In the genomic region with DNA sequence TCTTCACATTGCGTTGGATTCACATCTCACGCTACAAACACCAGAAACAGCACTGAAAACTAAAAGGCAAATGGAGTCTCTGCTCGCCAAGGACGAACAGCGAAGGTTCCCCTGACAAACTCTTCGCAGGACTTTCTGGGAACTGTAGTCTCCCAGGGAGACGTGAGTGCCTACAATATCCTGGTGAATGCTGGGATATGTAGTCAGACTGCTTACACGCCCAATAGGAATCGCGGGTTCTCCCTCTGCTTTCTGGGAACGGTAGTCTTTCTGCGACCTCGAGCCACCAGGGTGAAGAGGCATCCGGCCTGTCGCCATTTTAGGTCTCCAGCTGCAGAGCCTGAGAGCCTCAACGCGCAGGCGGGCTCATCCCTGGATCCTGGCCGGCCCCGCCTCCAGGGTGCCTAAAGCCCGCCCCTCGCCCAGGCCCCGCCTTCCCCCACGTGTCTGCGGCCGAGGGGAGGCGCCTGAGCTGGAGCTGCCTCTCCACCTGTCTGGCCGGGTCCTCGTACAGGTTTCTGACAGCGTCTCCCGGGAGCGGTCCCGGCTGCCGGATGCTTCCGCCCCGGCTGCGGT, we compare ENCODE assay signal across 8 mouse cellular contexts. TPM values are rescaled to one million over a fixed set of nuclear protein-coding genes. Genes with fewer than 3 reads are reported as not detected.
DNase-seq lines count a peak whose midpoint lies in the region; ATAC-seq and TF ChIP-seq lines count a peak whose summit lies in the region.
"Not testable (repeated sequence)": the region's sequence is repeated elsewhere in the genome, so short reads cannot be mapped to it uniquely, and the experiment has no call there.

A gene (plus strand): TSS at position 202 of the 576 bp plus-strand sequence.

- not testable (repeated sequence) for TF ChIP-seq CTCF in heart, adult 2 months (IDR thresholded peaks at IDR 0.05)

- H3K4me3 ChIP-seq in embryonic facial prominence, embryonic 14.5 days (ENCODE audit: low read depth, low read length): peak within 1 kb of the TSS; percentile 63
- H3K4me3 ChIP-seq in heart, adult 2 months: peak within 1 kb of the TSS; percentile 73
- H3K4me3 ChIP-seq in limb, embryonic 13.5 days: peak within 1 kb of the TSS; percentile 66
- H3K4me3 ChIP-seq in midbrain, embryonic 16.5 days (ENCODE audit: low read depth, low read length): peak within 1 kb of the TSS; percentile 64

- peak; percentile 99 for ATAC-seq in embryonic facial prominence, embryonic 14.5 days (ENCODE audit: low read depth)
- ATAC-seq in limb, embryonic 13.5 days (ENCODE audit: low FRiP score, low read depth): peak; percentile 99
- ATAC-seq in midbrain, embryonic 16.5 days: peak; percentile 99

- H3K79me2 ChIP-seq in heart, adult 2 months (replicated peaks; ENCODE audit: control insufficient read depth, insufficient read depth, low read length): not testable (repeated sequence)

- TF ChIP-seq EP300 in heart, adult 2 months (IDR thresholded peaks at IDR 0.05; ENCODE audit: insufficient read depth, low read depth, low read length): not testable (repeated sequence)

- not testable (repeated sequence) for H3K36me3 ChIP-seq in embryonic facial prominence, embryonic 14.5 days (ENCODE audit: control insufficient read depth, insufficient read depth, low read length); heart, adult 2 months (ENCODE audit: control insufficient read depth, insufficient read depth, low read length); limb, embryonic 13.5 days; midbrain, embryonic 16.5 days (ENCODE audit: control insufficient read depth, insufficient read depth, low read length)

- H3K4me2 ChIP-seq in embryonic facial prominence, embryonic 14.5 days (ENCODE audit: low read depth, low read length): peak within 1 kb of the TSS; percentile 72
- H3K4me2 ChIP-seq in limb, embryonic 13.5 days (replicated peaks): peak within 1 kb of the TSS; percentile 71
- peak within 1 kb of the TSS; percentile 71 for H3K4me2 ChIP-seq in midbrain, embryonic 16.5 days (ENCODE audit: low read length)

- under 1% methylated on average over 15 of the region's 37 CpGs for WGBS in embryonic facial prominence, embryonic 14.5 days
- WGBS in heart, adult 2 months: under 1% methylated on average over 37 of the region's 37 CpGs
- under 1% methylated on average over 37 of the region's 37 CpGs for WGBS in limb, embryonic 13.5 days
- under 1% methylated on average over 34 of the region's 37 CpGs for WGBS in midbrain, embryonic 16.5 days

- intact Hi-C loops in heart, adult 2 months (cut with DNase I): loop anchor here (10.0 kb wide), 3 partner anchors 127 to 393 kb away; a partner anchor contains a TSS

- H3K27ac ChIP-seq in embryonic facial prominence, embryonic 14.5 days (replicated peaks; ENCODE audit: low read depth, low read length): peak within 1 kb of the TSS; percentile 78; the same call in 1 of the 2 replicates
- peak within 1 kb of the TSS; percentile 86 for H3K27ac ChIP-seq in heart, adult 2 months
- H3K27ac ChIP-seq in limb, embryonic 13.5 days: peak within 1 kb of the TSS; percentile 48; the same call in 1 of the 2 replicates
- peak within 1 kb of the TSS; percentile 76 for H3K27ac ChIP-seq in midbrain, embryonic 16.5 days (ENCODE audit: low read length)

- not testable (repeated sequence) for H3K4me1 ChIP-seq in embryonic facial prominence, embryonic 14.5 days (ENCODE audit: control insufficient read depth, insufficient read depth, low read length); heart, adult 2 months (ENCODE audit: control insufficient read depth, insufficient read depth, low read length); limb, embryonic 13.5 days
- peaks cover 18% of the 10 kb centered on the region for H3K4me1 ChIP-seq in midbrain, embryonic 16.5 days (ENCODE audit: control insufficient read depth, insufficient read depth, low read length)

- peak; percentile 99 for DNase-seq in 3T3-L1 (ENCODE audit: low read depth, low spot score)
- DNase-seq in adrenal gland, postnatal 4 days (ENCODE audit: low spot score in 2 of 2): peak; percentile 65 to 85
- DNase-seq in embryonic facial prominence, embryonic 14.5 days (ENCODE audit: low spot score): peak; percentile 99
- peak; percentile 96 to 98 for DNase-seq in heart, adult 2 months
- DNase-seq in kidney, adult 8-10 months: peak; percentile 98 to 99
- peak; percentile 89 to 91 for DNase-seq in spleen, postnatal 10 days (ENCODE audit: low spot score in 2 of 2)

- H3K9ac ChIP-seq in embryonic facial prominence, embryonic 14.5 days (ENCODE audit: low read depth, low read length): peak within 1 kb of the TSS; percentile 62
- peak within 1 kb of the TSS; percentile 86 for H3K9ac ChIP-seq in heart, adult 2 months (ENCODE audit: low read depth, low read length)
- H3K9ac ChIP-seq in limb, embryonic 13.5 days: peak within 1 kb of the TSS; percentile 64
- H3K9ac ChIP-seq in midbrain, embryonic 16.5 days (ENCODE audit: low read depth, low read length): peak within 1 kb of the TSS; percentile 76

- peak; percentile 92 for TF ChIP-seq POLR2A in heart, adult 2 months (IDR thresholded peaks at IDR 0.05; ENCODE audit: insufficient read depth, low read depth, low read length)

- not testable (repeated sequence) for H3K27me3 ChIP-seq in embryonic facial prominence, embryonic 14.5 days (replicated peaks; ENCODE audit: control insufficient read depth, insufficient read depth, low read length); heart, adult 2 months (ENCODE audit: control insufficient read depth, insufficient read depth, low read length); limb, embryonic 13.5 days; midbrain, embryonic 16.5 days (ENCODE audit: control insufficient read depth, insufficient read depth, low read depth, low read length)

- H3K9me3 ChIP-seq in embryonic facial prominence, embryonic 14.5 days (ENCODE audit: control insufficient read depth, low read length); limb, embryonic 13.5 days; midbrain, embryonic 16.5 days (replicated peaks; ENCODE audit: control insufficient read depth, low read length, poor library complexity, severe bottlenecking): not testable (repeated sequence)

RNA-seq across cellular contexts. Expression of the gene that starts here (rescaled TPM):
- total RNA-seq in adrenal gland, postnatal 4 days (2021): 10 to 100 TPM; 26.7 to 28.7 TPM
- polyA plus RNA-seq in embryonic facial prominence, embryonic 14.5 days (2014; fragmentation: Nextera tagmentation; extraction: Ambion mirVana): 27.1 and 28.6 TPM in 2 replicates
- total RNA-seq in heart, adult 2 months (2021): 10 to 100 TPM; 16.3 to 18.1 TPM
- polyA plus RNA-seq in heart, adult 2 months (2012; rRNA removed): 7.2 and 13.2 TPM in 2 replicates
- 23.9 and 24.6 TPM in 2 replicates for polyA plus RNA-seq in limb, embryonic 13.5 days (2015; fragmentation: Nextera tagmentation; extraction: Ambion mirVana)
- 21.3 and 22.7 TPM in 2 replicates for polyA plus RNA-seq in midbrain, embryonic 16.5 days (2015; fragmentation: Nextera tagmentation; extraction: Ambion mirVana)

Comparison
In these comparisons a context has a peak if more than half of its experiments do, and no peak if none do; other contexts are left out.
1. Peak in every context shown above with its lines: DNase-seq, ATAC-seq, H3K4me3 ChIP-seq and H3K27ac ChIP-seq.